Mouse (Mus musculus) midbrain, embryonic 13.5 days (tissue): ENCODE measurements around the gene Ccdc158. TPM values are rescaled to one million over a fixed set of nuclear protein-coding genes. Genes with fewer than 3 reads are reported as not detected.

Experiments used
- ATAC-seq: fragments of 200-750 bp; cut with Nextera tagmentation; 2 replicates; pipeline ENCODE4 v1.8.0; 2017; ENCODE audit warnings: mild to moderate bottlenecking, moderate TSS enrichment, moderate library complexity
- H3K27ac ChIP-seq: fragments of 300-500 bp; sonication (generic); 2 replicates; pipeline ENCODE4 v1.5.1; 2015; ENCODE audit warnings: inconsistent platforms, mild to moderate bottlenecking, moderate library complexity
- H3K27me3 ChIP-seq: fragments of 300-500 bp; sonication (generic); 2 replicates; pipeline ENCODE4 v1.6.1; 2015; ENCODE audit warnings: mild to moderate bottlenecking, inconsistent platforms
- H3K36me3 ChIP-seq: fragments of 300-500 bp; sonication (generic); 2 replicates; pipeline ENCODE4 v1.6.1; 2015; ENCODE audit warnings: mild to moderate bottlenecking, inconsistent platforms
- H3K4me1 ChIP-seq: fragments of 300-500 bp; sonication (generic); replicated peaks from 2 replicates; pipeline ENCODE4 v1.6.1; 2015; ENCODE audit warnings: inconsistent platforms
- H3K4me2 ChIP-seq: fragments of 300-500 bp; sonication (generic); replicated peaks from 2 replicates; pipeline ENCODE4 v1.6.1; 2015; ENCODE audit warnings: moderate library complexity, mild to moderate bottlenecking, inconsistent platforms
- H3K4me3 ChIP-seq: fragments of 300-500 bp; sonication (generic); replicated peaks from 2 replicates; pipeline ENCODE4 v1.5.1; 2015; ENCODE audit warnings: mild to moderate bottlenecking, inconsistent platforms
- H3K9ac ChIP-seq: fragments of 300-500 bp; sonication (generic); replicated peaks from 2 replicates; pipeline ENCODE4 v1.6.1; 2015; ENCODE audit warnings: mild to moderate bottlenecking, inconsistent platforms
- H3K9me3 ChIP-seq: fragments of 300-500 bp; sonication (generic); 2 replicates; pipeline ENCODE4 v1.6.1; 2016; ENCODE audit warnings: mild to moderate bottlenecking, inconsistent platforms
- WGBS: fragments of 180-500 bp; shearing (Covaris S2); methylation state at CpG from one replicate; pipeline ENCODE4 v1.1.7; 2015; 5-methylcytosine and 5-hydroxymethylcytosine counted together
- polyA plus RNA-seq: library from polyadenylated mRNA; unstranded; fragments of >200 nt; fragmentation: Nextera tagmentation; extraction: Ambion mirVana; gene quantifications from 2 replicates; pipeline ENCODE4 v1.2.1, GENCODE M21; 2015

Gene Ccdc158
- polyA plus RNA-seq, 1 experiment from 2014 or later = 0.63 TPM

GRCm38 (mm10) chr5:92621883-92622282 lies 53.2 kb downstream of the Ccdc158 start:
- no peak overlapping the region for H3K27ac ChIP-seq
- no peaks in the 10 kb centered on the region for H3K4me1 ChIP-seq
- WGBS = 77% methylated on average over 5 of the region's 5 CpGs
- no peak overlapping the region for H3K9ac ChIP-seq
- no peak overlapping the region for H3K4me3 ChIP-seq
- H3K4me2 ChIP-seq = no peak overlapping the region
- H3K27me3 ChIP-seq = no peaks in the 10 kb centered on the region
- 0 out of 2 replicates have a peak, but pooled peaks cover 4% of the 10 kb centered on the region for H3K9me3 ChIP-seq
- no peak for ATAC-seq
- H3K36me3 ChIP-seq = no peaks in the 10 kb centered on the region

- Histone ChIP-seq H3K9ac (no peak overlapping the region), H3K36me3 (no peaks in the 10 kb centered on the region), H3K27ac (no peak overlapping the region), H3K9me3 (no peaks in the 10 kb centered on the region), H3K4me3 (no peak overlapping the region), H3K4me2 (no peak overlapping the region), H3K27me3 (no peaks in the 10 kb centered on the region), H3K4me1 (no peaks in the 10 kb centered on the region)
- 78% methylated on average over 4 of the region's 4 CpGs for WGBS
- no peak for ATAC-seq
Observed at GRCm38 (mm10) chr5:92612756-92613155, 62.3 kb downstream of the Ccdc158 start.

GRCm38 (mm10) chr5:92607492-92608229 lies 67.4 kb downstream of the Ccdc158 start:
- ATAC-seq = no peak
- Histone ChIP-seq H3K9me3 (no peaks in the 10 kb centered on the region), H3K4me2 (no peak overlapping the region), H3K9ac (no peak overlapping the region), H3K4me1 (peaks cover 7% of the 10 kb centered on the region), H3K27ac (no peak overlapping the region), H3K27me3 (peaks cover 19% of the 10 kb centered on the region), H3K36me3 (no peaks in the 10 kb centered on the region), H3K4me3 (no peak overlapping the region)
- whole genome bisulfite sequencing = 90% methylated on average over 5 of the region's 5 CpGs

GRCm38 (mm10) chr5:92604452-92605247 lies 70.4 kb downstream of the Ccdc158 start:
- ATAC-seq = no peak
- 77% methylated on average over 10 of the region's 10 CpGs for WGBS
- H3K27ac ChIP-seq = no peak overlapping the region

GRCm38 (mm10) chr5:92602691-92603690 lies 72.1 kb downstream of the Ccdc158 start, which contains the start of gene Stbd1:
TSS of gene Stbd1 (plus strand) at chr5:92603041.
- Histone ChIP-seq H3K9ac (peak within 1 kb of the TSS; percentile 74), H3K9me3 (no peaks in the 10 kb centered on the region), H3K4me1 (peaks cover 7% of the 10 kb centered on the region), H3K4me3 (peak within 1 kb of the TSS; percentile 69), H3K27ac (no peak within 1 kb of the TSS), H3K36me3 (no peaks in the 10 kb centered on the region), H3K27me3 (peaks cover 27% of the 10 kb centered on the region), H3K4me2 (peak within 1 kb of the TSS; percentile 98)
- peak; percentile 96 for ATAC-seq
- under 1% methylated on average over 68 of the region's 69 CpGs for WGBS

More at GRCm38 (mm10) chr5:92604452-92605247, 70.4 kb downstream of the Ccdc158 start:
- H3K9me3 ChIP-seq = no peaks in the 10 kb centered on the region
- no peak overlapping the region for H3K4me2 ChIP-seq
- H3K27me3 ChIP-seq = peaks cover 27% of the 10 kb centered on the region
- H3K4me3 ChIP-seq = no peak overlapping the region
- peaks cover 7% of the 10 kb centered on the region for H3K4me1 ChIP-seq
- no peaks in the 10 kb centered on the region for H3K36me3 ChIP-seq
- H3K9ac ChIP-seq = no peak overlapping the region

GRCm38 (mm10) chr5:92599030-92599429 lies 76.0 kb downstream of the Ccdc158 start:
- Histone ChIP-seq H3K27ac (no peak overlapping the region), H3K4me2 (no peak overlapping the region), H3K4me3 (no peak overlapping the region), H3K36me3 (no peaks in the 10 kb centered on the region), H3K27me3 (peaks cover 14% of the 10 kb centered on the region), H3K9ac (no peak overlapping the region), H3K4me1 (peaks cover 7% of the 10 kb centered on the region), H3K9me3 (no peaks in the 10 kb centered on the region)
- 85% methylated on average over 10 of the region's 10 CpGs for WGBS
- ATAC-seq = no peak

- Histone ChIP-seq H3K4me1 (no peaks in the 10 kb centered on the region), H3K27ac (no peak overlapping the region), H3K9me3 (no peaks in the 10 kb centered on the region), H3K4me2 (no peak overlapping the region), H3K9ac (no peak overlapping the region), H3K27me3 (peaks cover 7% of the 10 kb centered on the region; the same call in 1 of the 2 replicates), H3K4me3 (no peak overlapping the region), H3K36me3 (no peaks in the 10 kb centered on the region)
- WGBS = 89% methylated on average over 8 of the region's 8 CpGs
- ATAC-seq = no peak
Observed at GRCm38 (mm10) chr5:92596865-92597264, 78.2 kb downstream of the Ccdc158 start.

- Histone ChIP-seq H3K4me1 (no peaks in the 10 kb centered on the region), H3K36me3 (no peaks in the 10 kb centered on the region), H3K27me3 (no peaks in the 10 kb centered on the region), H3K9ac (no peak overlapping the region), H3K4me2 (no peak overlapping the region), H3K4me3 (no peak overlapping the region), H3K9me3 (no peaks in the 10 kb centered on the region), H3K27ac (no peak overlapping the region)
- ATAC-seq = no peak
- WGBS = 82% methylated on average over 5 of the region's 5 CpGs
Observed at GRCm38 (mm10) chr5:92595026-92595425, 80.0 kb downstream of the Ccdc158 start.

- Histone ChIP-seq H3K9ac (no peak overlapping the region), H3K4me1 (no peaks in the 10 kb centered on the region), H3K9me3 (no peaks in the 10 kb centered on the region), H3K27ac (no peak overlapping the region), H3K4me3 (no peak overlapping the region), H3K36me3 (no peaks in the 10 kb centered on the region), H3K4me2 (no peak overlapping the region), H3K27me3 (no peaks in the 10 kb centered on the region)
- ATAC-seq = no peak
- whole genome bisulfite sequencing = 75% methylated on average over 10 of the region's 10 CpGs
Observed at GRCm38 (mm10) chr5:92585932-92586331, 89.1 kb downstream of the Ccdc158 start.

- WGBS = 93% methylated on average over 14 of the region's 14 CpGs
- H3K9me3 ChIP-seq = no peaks in the 10 kb centered on the region
- no peaks in the 10 kb centered on the region for H3K36me3 ChIP-seq
- no peak for ATAC-seq
- no peak overlapping the region for H3K4me3 ChIP-seq
- no peaks in the 10 kb centered on the region for H3K4me1 ChIP-seq
- H3K9ac ChIP-seq = no peak overlapping the region
- no peak overlapping the region for H3K4me2 ChIP-seq
- H3K27me3 ChIP-seq = no peaks in the 10 kb centered on the region
- no peak overlapping the region for H3K27ac ChIP-seq
Observed at GRCm38 (mm10) chr5:92579559-92579958, 95.5 kb downstream of the Ccdc158 start.

- Histone ChIP-seq H3K4me3 (no peak overlapping the region), H3K9ac (no peak overlapping the region), H3K4me1 (no peaks in the 10 kb centered on the region), H3K27ac (no peak overlapping the region), H3K9me3 (no peaks in the 10 kb centered on the region), H3K36me3 (no peaks in the 10 kb centered on the region), H3K4me2 (no peak overlapping the region), H3K27me3 (no peaks in the 10 kb centered on the region)
- no peak for ATAC-seq
- WGBS = 89% methylated on average over 4 of the region's 4 CpGs
Observed at GRCm38 (mm10) chr5:92571232-92571631, 103.8 kb downstream of the Ccdc158 start.
